44 mouse cellular contexts compared by ENCODE assay signal in genomic region chr4:107072343-107072742, GRCm38 (mm10). TPM values are rescaled to one million over a fixed set of nuclear protein-coding genes. Genes with fewer than 3 reads are reported as not detected.
"Had no signal": no experiment of that assay in that cellular context is flagged by ENCODE, and none has a peak within 500 bp of the region (broad histone marks: within the 10 kb centered on the region; RNA-seq: fewer than 3 reads in every experiment).

No protein-coding gene starts in this region.

- H3K9ac ChIP-seq: limb, embryonic 12.5 days; limb, embryonic 13.5 days; limb, embryonic 15.5 days; liver, embryonic 12.5 days; liver, embryonic 13.5 days; liver, embryonic 14.5 days; liver, embryonic 15.5 days; liver, postnatal 0 days; lung, embryonic 14.5 days; lung, embryonic 15.5 days; midbrain, embryonic 12.5 days; midbrain, embryonic 13.5 days; midbrain, embryonic 15.5 days; neural tube, embryonic 12.5 days had no signal

- ATAC-seq: liver, embryonic 12.5 days; liver, postnatal 0 days; lung, postnatal 0 days; midbrain, embryonic 13.5 days; midbrain, embryonic 15.5 days; midbrain, embryonic 16.5 days had no signal

- H3K4me3 ChIP-seq: limb, embryonic 10.5 days; limb, embryonic 12.5 days; limb, embryonic 13.5 days; limb, embryonic 15.5 days; liver, embryonic 12.5 days; liver, embryonic 13.5 days; liver, embryonic 15.5 days; lung, embryonic 15.5 days; megakaryocyte, embryonic 14.5 days; midbrain, embryonic 10.5 days; midbrain, embryonic 12.5 days; midbrain, embryonic 13.5 days; midbrain, embryonic 15.5 days; myocyte; neural tube, embryonic 12.5 days had no signal

- H3K27me3 ChIP-seq: limb, embryonic 12.5 days; limb, embryonic 13.5 days; limb, embryonic 15.5 days; liver, embryonic 12.5 days; liver, embryonic 13.5 days; liver, embryonic 15.5 days; lung, embryonic 15.5 days; midbrain, embryonic 12.5 days; midbrain, embryonic 15.5 days; neural tube, embryonic 12.5 days had no signal

- H3K27ac ChIP-seq: limb, embryonic 10.5 days; limb, embryonic 12.5 days; limb, embryonic 13.5 days; limb, embryonic 15.5 days; liver, embryonic 12.5 days; liver, embryonic 13.5 days; liver, embryonic 14.5 days; liver, embryonic 15.5 days; lung, embryonic 15.5 days; macrophage; midbrain, embryonic 10.5 days; midbrain, embryonic 12.5 days; midbrain, embryonic 13.5 days; midbrain, embryonic 15.5 days; neural tube, embryonic 12.5 days had no signal

- H3K4me2 ChIP-seq: limb, embryonic 12.5 days; limb, embryonic 13.5 days; limb, embryonic 15.5 days; liver, embryonic 11.5 days; liver, embryonic 12.5 days; liver, embryonic 13.5 days; liver, embryonic 15.5 days; lung, embryonic 14.5 days; lung, embryonic 15.5 days; midbrain, embryonic 11.5 days; midbrain, embryonic 12.5 days; midbrain, embryonic 13.5 days; midbrain, embryonic 15.5 days; neural tube, embryonic 12.5 days had no signal

- H3K9me3 ChIP-seq: limb, embryonic 10.5 days; limb, embryonic 12.5 days; limb, embryonic 13.5 days; limb, embryonic 15.5 days; liver, embryonic 12.5 days; liver, embryonic 13.5 days; liver, embryonic 15.5 days; lung, embryonic 15.5 days; megakaryocyte, embryonic 14.5 days; midbrain, embryonic 10.5 days; midbrain, embryonic 12.5 days; midbrain, embryonic 13.5 days; midbrain, embryonic 15.5 days; neural tube, embryonic 12.5 days had no signal

- DNase-seq: left cerebral cortex, postnatal 4 days; liver; liver, embryonic 13.5 days; liver, postnatal 0 days; lung, adult 18-20 months; lung, adult 2 months; lung, embryonic 14.5 days; lung, postnatal 10 days; lung, postnatal 14 days; lung, postnatal 36 days; lung, postnatal 4 days; midbrain, embryonic 14.5 days had no signal

- H3K36me3 ChIP-seq: limb, embryonic 12.5 days; limb, embryonic 13.5 days; limb, embryonic 15.5 days; liver, embryonic 12.5 days; liver, embryonic 13.5 days; liver, embryonic 15.5 days; lung, embryonic 15.5 days; midbrain, embryonic 10.5 days; midbrain, embryonic 12.5 days; midbrain, embryonic 13.5 days; midbrain, embryonic 15.5 days; neural tube, embryonic 12.5 days had no signal

RNA-seq across cellular contexts. Expression of gene Cdcp2, which starts 24.3 kb away (rescaled TPM):
- total RNA-seq: left cerebral cortex, postnatal 10 days; left cerebral cortex, postnatal 14 days; left cerebral cortex, postnatal 25 days; left cerebral cortex, postnatal 36 days; left cerebral cortex, postnatal 4 days; liver, adult 2 months; megakaryocyte progenitor cell, adult 5-6 weeks; megakaryocyte, adult 5-6 weeks; megakaryocyte-erythroid progenitor cell, adult 5-6 weeks; monocyte, adult 5-6 weeks had no signal
- polyA plus RNA-seq: limb, embryonic 10.5 days; limb, embryonic 11.5 days; limb, embryonic 12.5 days; limb, embryonic 15.5 days; liver, adult 2 months; liver, embryonic 11.5 days; liver, embryonic 12.5 days; liver, embryonic 13.5 days; liver, embryonic 14.5 days; liver, embryonic 15.5 days; liver, embryonic 16.5 days; liver, postnatal 0 days; lung, adult 2 months; lung, embryonic 14.5 days; lung, embryonic 15.5 days; lung, embryonic 16.5 days; macrophage; midbrain, embryonic 13.5 days; midbrain, embryonic 14.5 days; midbrain, embryonic 15.5 days; midbrain, embryonic 16.5 days; myocyte had no signal
